Mouse (Mus musculus) lung, adult 2 months (tissue): ENCODE results near the gene Tango2.

Experiments used
- CTCF ChIP-seq: fragments of 200-500 bp; IDR thresholded peaks from 2 replicates; pipeline ENCODE4 v1.5.1; 2011; ENCODE audit warnings: mild to moderate bottlenecking, low read length, control low read depth; ENCODE audit not compliant: insufficient read depth
- POLR2A ChIP-seq: fragments of 200-500 bp; IDR thresholded peaks from 2 replicates; pipeline ENCODE4 v1.6.1; 2011; ENCODE audit warnings: low read depth, mild to moderate bottlenecking, control low read depth, low read length, borderline replicate concordance; ENCODE audit errors: extremely low read depth

GRCm38 (mm10) chr16:18394777-18395619 lies 47.1 kb upstream of the Tango2 start:
- no peak for TF ChIP-seq POLR2A
- no peak for TF ChIP-seq CTCF
